Mouse (Mus musculus) stomach, postnatal 0 days (tissue): ENCODE measurements around the gene Nat8f6.

ENCODE experiments used
- CTCF ChIP-seq: IDR thresholded peaks from 2 replicates; pipeline ENCODE4 v1.5.1; 2016; ENCODE audit warnings: antibody characterized with exemption, low read depth, mild to moderate bottlenecking, moderate library complexity
- EP300 ChIP-seq: optimal IDR thresholded peaks from 2 replicates; pipeline ENCODE3; 2016; ENCODE audit warnings: antibody characterized with exemption

DNA sequence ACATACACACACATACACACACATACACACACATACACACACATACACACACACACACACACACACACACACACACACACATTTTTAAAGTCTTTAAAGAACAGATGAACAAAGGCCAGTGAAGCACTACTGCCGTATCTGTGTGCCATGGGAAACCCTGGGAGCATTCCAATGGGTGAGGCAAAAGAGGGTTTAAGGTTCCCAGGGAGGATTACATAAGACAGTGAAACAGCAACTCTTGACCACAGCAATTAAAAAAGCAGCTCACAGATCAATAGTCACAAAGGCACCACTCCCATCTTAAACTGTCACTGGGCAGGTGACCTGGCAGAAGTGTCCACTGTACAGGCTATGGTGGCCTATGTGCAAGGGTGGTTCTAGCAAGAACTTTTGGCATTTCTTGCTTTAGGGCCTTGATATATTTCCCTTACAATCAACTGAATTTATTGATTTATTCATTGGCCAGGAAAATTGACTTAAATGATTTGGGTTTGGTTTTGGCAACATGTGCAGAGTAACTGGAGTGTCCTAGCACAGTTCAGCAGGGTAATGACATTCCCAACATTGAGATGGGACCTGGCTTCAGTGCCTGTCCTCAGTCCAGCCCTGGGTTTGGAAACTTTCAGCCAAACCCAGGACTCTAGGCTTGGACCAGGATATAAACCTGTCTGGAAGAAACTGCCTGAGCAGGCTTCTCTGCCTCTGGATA is 2.8 kb upstream of the Nat8f6 start:
- TF ChIP-seq CTCF (no peak), EP300 (no peak)
